Mouse (Mus musculus): ENCODE data around the gene Thrb. TPM values are rescaled to one million over a fixed set of nuclear protein-coding genes. Genes with fewer than 3 reads are reported as not detected.
A peak's percentile ranks its signal among the peaks of the same experiment; 100 is the strongest.
"Not testable (repeated sequence)": the region's sequence is repeated elsewhere in the genome, so short reads cannot be mapped to it uniquely, and the experiment has no call there.

The Thrb gene
- total and polyA plus RNA-seq, 3 experiments = 7.7 to 28.1 (median 27.5) TPM

GRCm38 (mm10) chr14:17933475-17933874, 273.4 kb downstream of the Thrb start:
- Histone ChIP-seq H3K79me2 (replicated peaks; ENCODE audit: control insufficient read depth, insufficient read depth, low read length) (no peaks in the 10 kb centered on the region), H3K9ac (ENCODE audit: low read depth, low read length) (no peak overlapping the region), H3K4me3 (no peak overlapping the region), H3K27ac (no peak overlapping the region), H3K4me1 (ENCODE audit: control insufficient read depth, insufficient read depth, low read length) (no peaks in the 10 kb centered on the region), H3K27me3 (ENCODE audit: control insufficient read depth, insufficient read depth, low read length) (no peaks in the 10 kb centered on the region), H3K36me3 (ENCODE audit: control insufficient read depth, insufficient read depth, low read length) (no peaks in the 10 kb centered on the region)
- 56% methylated on average over 2 of the region's 2 CpGs for WGBS
- intact Hi-C loops (cut with DNase I) = no loop called here
- DNase-seq = no peak
- no peak for TF ChIP-seq POLR2A (IDR thresholded peaks at IDR 0.05; ENCODE audit: insufficient read depth, low read depth, low read length)
- TF ChIP-seq EP300 (IDR thresholded peaks at IDR 0.05; ENCODE audit: insufficient read depth, low read depth, low read length) = no peak
- no peak for TF ChIP-seq CTCF (IDR thresholded peaks at IDR 0.05)

GRCm38 (mm10) chr14:17934779-17935178, 274.7 kb downstream of the Thrb start:
- H3K4me1 ChIP-seq (ENCODE audit: control insufficient read depth, insufficient read depth, low read length); DNase-seq; H3K4me3 ChIP-seq; H3K27me3 ChIP-seq (ENCODE audit: control insufficient read depth, insufficient read depth, low read length); H3K9ac ChIP-seq (ENCODE audit: low read depth, low read length); H3K79me2 ChIP-seq (replicated peaks; ENCODE audit: control insufficient read depth, insufficient read depth, low read length); H3K27ac ChIP-seq; intact Hi-C loops (cut with DNase I); H3K36me3 ChIP-seq (ENCODE audit: control insufficient read depth, insufficient read depth, low read length): not testable (repeated sequence)
- WGBS = 73% methylated on average over 4 of the region's 4 CpGs

- Histone ChIP-seq H3K36me3 (ENCODE audit: control insufficient read depth, insufficient read depth, low read length) (no peaks in the 10 kb centered on the region), H3K4me1 (ENCODE audit: control insufficient read depth, insufficient read depth, low read length) (no peaks in the 10 kb centered on the region; the same call in 1 of the 2 replicates), H3K9ac (ENCODE audit: low read depth, low read length) (no peak overlapping the region), H3K79me2 (replicated peaks; ENCODE audit: control insufficient read depth, insufficient read depth, low read length) (no peaks in the 10 kb centered on the region), H3K27me3 (ENCODE audit: control insufficient read depth, insufficient read depth, low read length) (no peaks in the 10 kb centered on the region), H3K27ac (no peak overlapping the region), H3K4me3 (no peak overlapping the region)
- TF ChIP-seq EP300 (IDR thresholded peaks at IDR 0.05; ENCODE audit: insufficient read depth, low read depth, low read length) (no peak), POLR2A (IDR thresholded peaks at IDR 0.05; ENCODE audit: insufficient read depth, low read depth, low read length) (no peak), CTCF (IDR thresholded peaks at IDR 0.05) (no peak)
- WGBS = 42% methylated on average over 2 of the region's 2 CpGs
- no peak for DNase-seq
- intact Hi-C loops (cut with DNase I) = no loop called here
Measured at GRCm38 (mm10) chr14:17954038-17954437, 294.0 kb downstream of the Thrb start.

- WGBS = 48% methylated on average over 2 of the region's 2 CpGs
Measured at GRCm38 (mm10) chr14:17959901-17960300, 299.8 kb downstream of the Thrb start.

GRCm38 (mm10) chr14:17967117-17967726, 307.2 kb downstream of the Thrb start:
- H3K4me1 ChIP-seq (ENCODE audit: control insufficient read depth, insufficient read depth, low read length) = no peaks in the 10 kb centered on the region
- no peaks in the 10 kb centered on the region for H3K36me3 ChIP-seq (ENCODE audit: control insufficient read depth, insufficient read depth, low read length)
- DNase-seq = peak; percentile 24 to 47
- no peaks in the 10 kb centered on the region for H3K79me2 ChIP-seq (replicated peaks; ENCODE audit: control insufficient read depth, insufficient read depth, low read length)
- no peak overlapping the region for H3K4me3 ChIP-seq
- no peak overlapping the region for H3K27ac ChIP-seq
- no peaks in the 10 kb centered on the region for H3K27me3 ChIP-seq (ENCODE audit: control insufficient read depth, insufficient read depth, low read length)
- H3K9ac ChIP-seq (ENCODE audit: low read depth, low read length) = no peak overlapping the region
- WGBS = 36% methylated on average over 5 of the region's 5 CpGs
- TF ChIP-seq POLR2A (IDR thresholded peaks at IDR 0.05; ENCODE audit: insufficient read depth, low read depth, low read length) (no peak), EP300 (IDR thresholded peaks at IDR 0.05; ENCODE audit: insufficient read depth, low read depth, low read length) (no peak), CTCF (IDR thresholded peaks at IDR 0.05) (peak; percentile 78)
- intact Hi-C loops (cut with DNase I) = loop anchor here (5.0 kb wide), 1 partner anchor 560 kb away; no protein-coding TSS in a partner anchor

More at GRCm38 (mm10) chr14:17959901-17960300, 299.8 kb downstream of the Thrb start:
- Histone ChIP-seq H3K4me1 (ENCODE audit: control insufficient read depth, insufficient read depth, low read length) (no peaks in the 10 kb centered on the region), H3K27me3 (ENCODE audit: control insufficient read depth, insufficient read depth, low read length) (no peaks in the 10 kb centered on the region), H3K36me3 (ENCODE audit: control insufficient read depth, insufficient read depth, low read length) (no peaks in the 10 kb centered on the region), H3K9ac (ENCODE audit: low read depth, low read length) (no peak overlapping the region), H3K27ac (no peak overlapping the region), H3K4me3 (no peak overlapping the region), H3K79me2 (replicated peaks; ENCODE audit: control insufficient read depth, insufficient read depth, low read length) (no peaks in the 10 kb centered on the region)
- DNase-seq = no peak
- TF ChIP-seq CTCF (IDR thresholded peaks at IDR 0.05) = no peak
- no peak for TF ChIP-seq EP300 (IDR thresholded peaks at IDR 0.05; ENCODE audit: insufficient read depth, low read depth, low read length)
- no peak for TF ChIP-seq POLR2A (IDR thresholded peaks at IDR 0.05; ENCODE audit: insufficient read depth, low read depth, low read length)
- intact Hi-C loops (cut with DNase I) = no loop called here

- no peaks in the 10 kb centered on the region for H3K4me1 ChIP-seq (ENCODE audit: control insufficient read depth, insufficient read depth, low read length)
- no peaks in the 10 kb centered on the region for H3K79me2 ChIP-seq (replicated peaks; ENCODE audit: control insufficient read depth, insufficient read depth, low read length)
- H3K36me3 ChIP-seq (ENCODE audit: control insufficient read depth, insufficient read depth, low read length) = no peaks in the 10 kb centered on the region
- no peak for DNase-seq
- intact Hi-C loops (cut with DNase I) = no loop called here
- no peak overlapping the region for H3K27ac ChIP-seq
- TF ChIP-seq EP300 (IDR thresholded peaks at IDR 0.05; ENCODE audit: insufficient read depth, low read depth, low read length) (no peak), POLR2A (IDR thresholded peaks at IDR 0.05; ENCODE audit: insufficient read depth, low read depth, low read length) (no peak), CTCF (IDR thresholded peaks at IDR 0.05) (no peak)
- no peaks in the 10 kb centered on the region for H3K27me3 ChIP-seq (ENCODE audit: control insufficient read depth, insufficient read depth, low read length)
- no peak overlapping the region for H3K9ac ChIP-seq (ENCODE audit: low read depth, low read length)
- H3K4me3 ChIP-seq = no peak overlapping the region
- WGBS = 78% methylated on average over 4 of the region's 4 CpGs
Measured at GRCm38 (mm10) chr14:17972132-17972531, 312.1 kb downstream of the Thrb start.
